Mouse (Mus musculus): ENCODE data around the gene Matn4. TPM values are rescaled to one million over a fixed set of nuclear protein-coding genes. Genes with fewer than 3 reads are reported as not detected.
A peak's percentile ranks its signal among the peaks of the same experiment; 100 is the strongest.

Gene Matn4
- polyA plus RNA-seq, 1 experiment from 2014 or later = 13.5 TPM

- WGBS = 11% methylated on average over 14 of the region's 14 CpGs
- no peaks in the 10 kb centered on the region for H3K36me3 ChIP-seq
- H3K4me2 ChIP-seq (replicated peaks) = no peak overlapping the region
- peaks cover 10% of the 10 kb centered on the region for H3K4me1 ChIP-seq
- peaks cover 98% of the 10 kb centered on the region for H3K27me3 ChIP-seq
- H3K9me3 ChIP-seq = no peaks in the 10 kb centered on the region
- no peak overlapping the region for H3K4me3 ChIP-seq
- H3K9ac ChIP-seq (replicated peaks) = no peak overlapping the region
- no peak for ATAC-seq (ENCODE audit: low FRiP score, low read depth)
- H3K27ac ChIP-seq (replicated peaks) = no peak overlapping the region
Observed at GRCm38 (mm10) chr2:164403396-164404081, 1.4 kb downstream of the Matn4 start.

GRCm38 (mm10) chr2:164402906-164403305 lies 2.1 kb downstream of the Matn4 start, which contains the start of gene Rbpjl:
Rbpjl (plus strand) TSS chr2:164403141.
- H3K9ac ChIP-seq (replicated peaks) = no peak within 1 kb of the TSS
- H3K4me3 ChIP-seq = no peak within 1 kb of the TSS
- no peak for ATAC-seq (ENCODE audit: low FRiP score, low read depth)
- no peak within 1 kb of the TSS for H3K4me2 ChIP-seq (replicated peaks)
- H3K27ac ChIP-seq (replicated peaks) = no peak within 1 kb of the TSS
- H3K4me1 ChIP-seq = peaks cover 10% of the 10 kb centered on the region
- 0 out of 2 replicates have a peak, but pooled peaks cover 1% of the 10 kb centered on the region for H3K9me3 ChIP-seq
- WGBS = 4% methylated on average over 17 of the region's 17 CpGs
- H3K36me3 ChIP-seq = no peaks in the 10 kb centered on the region
- H3K27me3 ChIP-seq = peaks cover 92% of the 10 kb centered on the region

- peaks cover 9% of the 10 kb centered on the region; the same call in 1 of the 2 replicates for H3K9me3 ChIP-seq
Observed at GRCm38 (mm10) chr2:164396911-164397310, 8.0 kb downstream of the Matn4 start.

GRCm38 (mm10) chr2:164396076-164396475 lies 8.9 kb downstream of the Matn4 start:
- Histone ChIP-seq H3K36me3 (no peaks in the 10 kb centered on the region), H3K9me3 (peaks cover 9% of the 10 kb centered on the region; the same call in 1 of the 2 replicates), H3K27me3 (peaks cover 37% of the 10 kb centered on the region), H3K4me1 (no peaks in the 10 kb centered on the region), H3K9ac (replicated peaks) (no peak overlapping the region), H3K4me2 (replicated peaks) (no peak overlapping the region), H3K27ac (replicated peaks) (no peak overlapping the region), H3K4me3 (no peak overlapping the region)
- ATAC-seq (ENCODE audit: low FRiP score, low read depth) = no peak
- 94% methylated on average over 7 of the region's 7 CpGs for WGBS

More at GRCm38 (mm10) chr2:164396911-164397310, 8.0 kb downstream of the Matn4 start:
- H3K27me3 ChIP-seq = peaks cover 41% of the 10 kb centered on the region
- no peak overlapping the region for H3K27ac ChIP-seq (replicated peaks)
- H3K9ac ChIP-seq (replicated peaks) = no peak overlapping the region
- no peak overlapping the region for H3K4me3 ChIP-seq
- WGBS = 74% methylated on average over 12 of the region's 12 CpGs
- ATAC-seq (ENCODE audit: low FRiP score, low read depth) = no peak
- no peaks in the 10 kb centered on the region for H3K36me3 ChIP-seq
- no peaks in the 10 kb centered on the region for H3K4me1 ChIP-seq
- no peak overlapping the region for H3K4me2 ChIP-seq (replicated peaks)

GRCm38 (mm10) chr2:164393126-164393525 lies 11.8 kb downstream of the Matn4 start:
- no peak for ATAC-seq (ENCODE audit: low FRiP score, low read depth)
- H3K9ac ChIP-seq (replicated peaks) = no peak overlapping the region
- H3K27ac ChIP-seq (replicated peaks) = no peak overlapping the region
- H3K4me2 ChIP-seq (replicated peaks) = no peak overlapping the region
- H3K36me3 ChIP-seq = no peaks in the 10 kb centered on the region
- no peak overlapping the region for H3K4me3 ChIP-seq
- peaks cover 9% of the 10 kb centered on the region; the same call in 1 of the 2 replicates for H3K9me3 ChIP-seq
- 74% methylated on average over 29 of the region's 29 CpGs for WGBS
- H3K27me3 ChIP-seq = peaks cover 34% of the 10 kb centered on the region
- peaks cover 9% of the 10 kb centered on the region; the same call in 1 of the 2 replicates for H3K4me1 ChIP-seq

GRCm38 (mm10) chr2:164389499-164389898 lies 15.5 kb downstream of the Matn4 start:
- Histone ChIP-seq H3K27me3 (peaks cover 53% of the 10 kb centered on the region), H3K36me3 (no peaks in the 10 kb centered on the region), H3K4me2 (replicated peaks) (peak overlapping the region; percentile 65), H3K9me3 (no peaks in the 10 kb centered on the region), H3K4me1 (peaks cover 20% of the 10 kb centered on the region), H3K4me3 (peak overlapping the region; percentile 47), H3K9ac (replicated peaks) (peak overlapping the region; percentile 41; the same call in 1 of the 2 replicates), H3K27ac (replicated peaks) (peak overlapping the region; percentile 39; the same call in 1 of the 2 replicates)
- peak; percentile 67 for ATAC-seq (ENCODE audit: low FRiP score, low read depth)
- under 1% methylated on average over 30 of the region's 30 CpGs for WGBS

GRCm38 (mm10) chr2:164389020-164389419 lies 15.9 kb downstream of the Matn4 start, which contains the start of gene Slpi:
Slpi (minus strand) TSS chr2:164389095.
- Histone ChIP-seq H3K4me2 (replicated peaks) (peak within 1 kb of the TSS; percentile 65), H3K4me3 (peak within 1 kb of the TSS; percentile 47), H3K36me3 (no peaks in the 10 kb centered on the region), H3K27me3 (peaks cover 54% of the 10 kb centered on the region), H3K9me3 (no peaks in the 10 kb centered on the region), H3K4me1 (peaks cover 20% of the 10 kb centered on the region), H3K9ac (replicated peaks) (peak within 1 kb of the TSS; percentile 41; the same call in 1 of the 2 replicates), H3K27ac (replicated peaks) (peak within 1 kb of the TSS; percentile 39; the same call in 1 of the 2 replicates)
- WGBS = under 1% methylated on average over 17 of the region's 17 CpGs
- ATAC-seq (ENCODE audit: low FRiP score, low read depth) = peak; percentile 67

- Histone ChIP-seq H3K36me3 (no peaks in the 10 kb centered on the region), H3K4me2 (replicated peaks) (no peak overlapping the region), H3K27ac (replicated peaks) (no peak overlapping the region), H3K4me3 (no peak overlapping the region), H3K4me1 (peaks cover 20% of the 10 kb centered on the region), H3K9ac (replicated peaks) (no peak overlapping the region), H3K9me3 (no peaks in the 10 kb centered on the region), H3K27me3 (peaks cover 52% of the 10 kb centered on the region)
- ATAC-seq (ENCODE audit: low FRiP score, low read depth) = no peak
- WGBS = 14% methylated on average over 8 of the region's 8 CpGs
Observed at GRCm38 (mm10) chr2:164386953-164387352, 18.0 kb downstream of the Matn4 start.

- ATAC-seq (ENCODE audit: low FRiP score, low read depth) = peak; percentile 81
- WGBS = 9% methylated on average over 17 of the region's 18 CpGs
- H3K4me1 ChIP-seq = peaks cover 20% of the 10 kb centered on the region
- H3K36me3 ChIP-seq = no peaks in the 10 kb centered on the region
- H3K4me3 ChIP-seq = no peak overlapping the region
- peaks cover 49% of the 10 kb centered on the region for H3K27me3 ChIP-seq
- no peaks in the 10 kb centered on the region for H3K9me3 ChIP-seq
- H3K9ac ChIP-seq (replicated peaks) = no peak overlapping the region
- H3K27ac ChIP-seq (replicated peaks) = peak overlapping the region; percentile 52; the same call in 1 of the 2 replicates
- peak overlapping the region; percentile 31 for H3K4me2 ChIP-seq (replicated peaks)
Observed at GRCm38 (mm10) chr2:164385927-164386763, 18.8 kb downstream of the Matn4 start.

- Histone ChIP-seq H3K27ac (replicated peaks) (no peak overlapping the region), H3K4me3 (no peak overlapping the region), H3K4me2 (replicated peaks) (no peak overlapping the region), H3K4me1 (peaks cover 14% of the 10 kb centered on the region), H3K9me3 (no peaks in the 10 kb centered on the region), H3K9ac (replicated peaks) (no peak overlapping the region), H3K36me3 (no peaks in the 10 kb centered on the region), H3K27me3 (peaks cover 34% of the 10 kb centered on the region)
- WGBS = 73% methylated on average over 11 of the region's 11 CpGs
- ATAC-seq (ENCODE audit: low FRiP score, low read depth) = no peak
Observed at GRCm38 (mm10) chr2:164383656-164384399, 21.1 kb downstream of the Matn4 start.

- Histone ChIP-seq H3K9me3 (no peaks in the 10 kb centered on the region), H3K9ac (replicated peaks) (no peak overlapping the region), H3K36me3 (no peaks in the 10 kb centered on the region), H3K4me1 (peaks cover 11% of the 10 kb centered on the region), H3K27me3 (peaks cover 25% of the 10 kb centered on the region), H3K27ac (replicated peaks) (no peak overlapping the region), H3K4me2 (replicated peaks) (no peak overlapping the region), H3K4me3 (no peak overlapping the region)
- 89% methylated on average over 3 of the region's 3 CpGs for WGBS
- no peak for ATAC-seq (ENCODE audit: low FRiP score, low read depth)
Observed at GRCm38 (mm10) chr2:164382971-164383370, 22.0 kb downstream of the Matn4 start.
